Mouse (Mus musculus) thymus, postnatal 4 days (tissue): ENCODE data around the gene Csrnp2.
"Not testable (repeated sequence)": the region's sequence is repeated elsewhere in the genome, so short reads cannot be mapped to it uniquely, and the experiment has no call there.

Source experiments
- DNase-seq: peaks from one replicate; pipeline ENCODE4 v3.0.0; 2021

Gene Csrnp2

DNA sequence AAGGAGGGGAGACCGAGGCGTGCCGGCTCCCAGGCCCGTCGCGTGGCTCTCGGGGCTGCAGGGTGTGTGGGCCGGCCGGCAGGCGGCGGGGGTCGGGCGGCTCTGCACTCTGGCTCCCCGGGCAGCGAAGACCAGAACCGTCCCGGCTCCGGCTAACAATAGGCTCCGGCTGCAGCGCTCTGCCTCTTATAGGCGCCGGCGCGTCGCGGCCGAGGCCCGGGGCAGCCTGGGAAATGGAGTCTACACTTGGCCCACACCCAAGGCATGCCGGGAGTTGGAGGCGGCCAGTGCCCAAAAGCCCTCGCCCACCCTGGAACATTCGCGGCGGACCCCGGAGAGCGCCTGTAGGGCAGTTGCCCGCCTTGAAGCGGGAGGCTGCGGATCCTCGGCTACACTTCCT is at the start of gene Csrnp2:
Csrnp2 (minus strand) TSS at position 387 of the 400 bp plus-strand sequence.
- peak; percentile 93 for DNase-seq

DNA sequence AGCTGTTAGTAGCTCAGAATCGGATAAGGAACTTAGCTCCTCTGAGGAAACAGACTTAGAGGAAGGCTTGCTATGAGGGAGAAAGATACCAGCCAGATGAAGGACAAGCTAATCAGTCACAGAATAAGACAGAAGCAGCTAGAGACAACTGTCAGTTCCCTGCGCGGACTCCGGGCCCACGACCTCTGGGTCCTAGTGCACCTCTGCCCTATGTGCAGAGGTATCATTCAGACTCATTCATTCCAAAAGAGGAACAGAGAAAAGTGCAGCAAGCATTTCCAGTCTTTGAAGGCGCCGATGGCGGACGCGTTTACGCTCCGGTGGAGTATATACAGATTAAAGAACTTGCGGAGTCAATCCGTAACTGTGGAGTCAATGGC is 48.4 kb upstream of the Csrnp2 start:
- DNase-seq = not testable (repeated sequence)

DNA sequence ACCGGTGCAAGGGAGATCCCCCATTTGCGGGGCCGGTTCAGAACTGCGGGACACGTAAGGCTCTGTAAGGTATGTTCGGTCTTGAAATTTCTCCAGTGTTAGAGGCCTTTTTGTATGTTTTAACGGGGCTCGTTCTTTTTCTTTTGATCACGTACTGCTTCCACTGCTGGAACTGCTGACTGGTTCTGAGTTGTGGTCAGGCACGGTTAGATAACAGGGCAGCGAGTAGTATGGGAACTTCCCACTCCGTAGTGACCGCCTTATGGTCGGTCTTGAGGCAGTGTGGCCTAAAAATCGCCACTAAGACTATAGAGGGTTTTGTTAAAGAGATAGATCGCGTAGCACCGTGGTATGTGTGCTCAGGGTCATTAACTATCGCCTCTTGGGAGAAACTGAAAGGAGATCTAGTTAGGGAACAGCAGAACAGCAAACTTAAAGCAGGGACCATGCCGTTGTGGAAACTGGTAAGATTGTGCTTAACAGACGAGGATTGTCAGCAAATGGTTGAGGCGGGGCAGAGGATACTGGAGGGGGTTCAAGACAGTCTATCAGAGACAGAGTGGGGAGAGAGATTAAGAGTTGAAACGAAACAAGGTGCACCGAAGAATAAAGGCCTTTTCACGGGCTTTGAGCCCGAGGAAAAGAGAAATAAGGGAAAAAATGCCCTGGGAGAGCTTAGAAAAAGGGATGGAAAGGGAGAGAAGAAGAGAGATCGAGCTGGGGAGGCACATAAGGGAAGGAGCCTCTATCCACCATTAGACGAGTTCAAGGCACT is 47.8 kb upstream of the Csrnp2 start:
- not testable (repeated sequence) for DNase-seq

DNA sequence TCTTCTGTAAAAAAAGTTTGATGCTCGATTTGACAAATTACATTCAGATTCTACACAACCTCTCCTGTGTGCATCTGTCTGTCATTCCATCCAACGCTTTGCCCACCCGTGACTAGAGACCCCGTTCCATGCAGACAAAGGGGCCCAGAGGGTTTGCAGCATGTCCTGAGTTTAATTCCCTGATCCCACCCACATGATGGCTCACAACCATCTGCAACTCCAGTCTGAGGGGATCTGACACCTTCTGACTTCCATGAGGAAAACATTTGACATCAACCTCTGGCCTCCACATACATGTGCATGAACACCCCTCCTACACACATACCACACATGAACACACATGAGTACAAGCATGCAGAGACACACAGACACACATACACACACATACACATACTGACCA is 46.1 kb upstream of the Csrnp2 start:
- no peak for DNase-seq

DNA sequence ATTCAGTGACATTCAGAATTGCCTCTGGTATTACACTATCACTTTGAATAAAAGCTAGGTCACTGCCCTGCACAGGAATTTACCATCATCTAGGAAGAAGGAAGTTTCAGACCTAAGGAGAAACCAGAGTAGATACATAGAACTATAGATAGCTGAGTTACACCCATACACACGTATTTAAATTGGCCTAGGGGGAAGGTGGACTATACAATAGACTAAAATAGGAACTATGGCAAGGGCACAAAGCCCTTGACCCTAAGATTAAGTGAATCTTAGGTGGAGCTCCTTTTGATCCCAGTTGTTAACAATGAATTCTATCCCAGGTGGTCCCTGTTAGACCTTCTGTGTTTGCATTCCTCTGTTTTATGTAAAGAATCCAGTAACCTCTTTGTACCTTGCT is 45.7 kb upstream of the Csrnp2 start:
- not testable (repeated sequence) for DNase-seq

DNA sequence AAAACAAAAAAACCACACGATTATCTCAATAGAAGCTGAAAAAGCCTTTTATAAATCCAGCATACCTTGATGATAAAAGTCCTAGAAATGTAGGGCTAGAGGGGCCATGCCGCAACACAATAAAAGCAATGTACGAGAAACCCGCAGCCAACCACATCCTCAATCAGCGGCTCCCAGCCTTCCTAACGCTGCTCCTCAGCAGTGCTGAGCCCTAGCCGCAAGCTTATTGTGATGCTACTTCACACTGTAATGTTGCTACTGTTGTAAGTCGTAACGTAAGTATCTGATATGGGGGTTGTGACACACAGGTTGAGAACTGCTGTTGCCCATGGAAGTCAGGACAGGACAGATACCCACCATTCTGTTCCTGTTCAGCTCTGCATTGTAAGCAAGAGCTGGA is 44.1 kb upstream of the Csrnp2 start:
- peak; percentile 16 for DNase-seq

DNA sequence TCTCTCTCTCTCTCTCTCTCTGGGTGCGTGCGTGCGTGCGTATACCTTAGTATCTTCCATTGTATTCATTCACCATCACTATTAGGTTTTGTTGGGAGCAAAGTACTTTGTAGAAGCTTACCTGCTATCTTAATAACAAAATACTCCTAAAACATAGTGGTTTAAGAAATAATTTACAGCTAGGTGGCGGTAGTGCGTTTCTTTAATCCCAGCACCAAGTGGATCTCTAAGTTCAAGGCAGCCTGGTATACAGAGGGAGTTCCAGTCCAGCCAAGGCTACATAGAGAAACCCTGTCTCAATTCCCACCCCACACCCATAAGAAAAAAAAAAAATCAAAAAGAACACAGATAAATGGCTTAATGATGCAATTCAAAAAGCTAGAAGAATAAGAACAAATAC is 42.6 kb upstream of the Csrnp2 start:
- peak; percentile 21 for DNase-seq

DNA sequence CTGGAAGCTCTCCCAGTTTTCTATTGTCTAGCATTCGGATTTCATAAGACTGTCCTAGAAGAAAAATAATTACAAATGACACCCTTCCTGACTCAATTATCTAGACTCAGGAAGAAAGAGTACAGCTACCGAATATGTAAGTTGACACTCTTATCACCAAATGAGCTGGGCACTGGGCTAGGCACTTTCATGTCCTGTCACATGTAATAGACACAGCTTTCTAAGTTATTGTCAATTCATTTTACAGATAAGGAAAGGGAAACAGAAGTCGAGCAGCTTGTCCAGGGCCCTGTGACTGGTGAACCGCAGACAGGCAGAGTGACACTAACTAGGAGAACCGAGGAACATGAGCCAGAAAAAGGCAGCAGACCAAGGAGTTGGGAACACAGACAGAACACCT is 32.6 kb upstream of the Csrnp2 start:
- no peak for DNase-seq

DNA sequence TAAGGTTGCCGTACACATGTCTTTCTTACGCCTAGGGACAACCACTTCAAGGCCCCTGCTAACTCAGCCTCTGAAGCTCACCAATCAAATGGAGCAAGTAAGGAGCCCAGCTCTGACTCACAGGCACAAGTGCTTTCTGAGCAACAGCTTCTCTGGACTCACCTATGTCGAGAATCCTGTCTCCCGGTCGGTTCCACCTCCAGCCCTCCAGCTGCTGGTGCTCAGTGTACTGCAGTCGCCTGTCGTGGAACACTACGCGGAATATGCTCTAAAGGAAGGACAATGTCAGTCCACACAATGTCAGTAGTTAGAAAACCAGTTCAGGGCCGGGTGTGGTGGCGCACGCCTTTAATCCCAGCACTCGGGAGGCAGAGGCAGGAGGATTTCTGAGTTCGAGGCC is 30.1 kb upstream of the Csrnp2 start:
- no peak for DNase-seq

DNA sequence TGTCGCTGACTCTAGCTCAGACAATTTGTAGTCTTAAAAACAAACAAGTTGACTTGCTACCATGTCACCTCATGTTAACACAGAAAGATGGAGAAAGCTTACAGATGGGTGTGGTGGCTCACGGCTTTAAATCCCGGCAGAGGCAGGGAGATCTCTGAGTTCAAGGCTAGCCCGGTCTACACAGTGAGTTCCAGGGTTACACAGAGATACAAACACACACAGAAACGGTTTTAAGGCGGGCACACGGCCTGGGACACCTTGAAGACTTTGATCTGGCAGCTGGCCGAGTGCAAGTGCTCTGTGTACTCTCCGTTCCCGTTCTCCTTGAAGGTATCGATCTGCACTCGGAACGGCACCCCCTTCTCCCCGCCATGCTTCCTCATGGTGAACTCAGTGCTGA is 25.0 kb upstream of the Csrnp2 start:
- DNase-seq = no peak

DNA sequence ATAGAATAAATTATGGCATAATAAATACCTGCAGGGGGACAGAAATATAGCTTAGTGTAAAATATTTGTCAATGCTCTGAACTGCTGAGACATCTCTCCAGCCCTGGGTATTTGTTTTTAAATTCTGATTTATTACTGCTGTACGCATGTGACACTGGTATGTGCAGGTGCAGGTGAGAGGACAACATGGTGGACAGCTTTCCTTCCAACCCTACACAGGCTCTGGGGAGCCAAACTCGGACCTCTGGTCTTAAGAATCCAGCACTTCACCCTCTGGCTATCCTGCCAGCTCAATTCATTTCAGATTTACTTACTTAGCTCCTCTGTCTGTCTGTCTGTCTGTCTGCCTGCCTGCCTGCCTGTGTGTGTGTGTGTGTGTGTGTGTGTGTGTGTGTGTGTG is 19.8 kb upstream of the Csrnp2 start:
- no peak for DNase-seq

DNA sequence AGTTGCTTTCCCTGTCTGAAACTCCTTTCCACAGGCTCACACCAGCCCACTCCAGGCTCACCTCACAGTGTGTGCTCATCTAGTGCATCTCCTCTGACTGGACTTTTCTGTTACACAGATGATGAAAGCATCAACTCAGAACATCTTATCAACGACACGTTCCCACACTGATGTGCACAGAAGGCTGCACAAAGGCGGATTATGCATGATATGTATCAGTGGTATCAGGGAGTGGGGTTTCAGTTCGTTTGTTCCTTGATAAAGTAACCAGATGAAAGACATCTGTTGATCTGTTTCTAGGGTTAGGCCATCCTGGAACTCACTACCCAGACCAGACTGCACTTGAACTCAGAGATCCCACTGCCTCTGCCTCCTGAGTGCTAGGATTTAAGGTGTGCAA is 18.1 kb upstream of the Csrnp2 start:
- no peak for DNase-seq

DNA sequence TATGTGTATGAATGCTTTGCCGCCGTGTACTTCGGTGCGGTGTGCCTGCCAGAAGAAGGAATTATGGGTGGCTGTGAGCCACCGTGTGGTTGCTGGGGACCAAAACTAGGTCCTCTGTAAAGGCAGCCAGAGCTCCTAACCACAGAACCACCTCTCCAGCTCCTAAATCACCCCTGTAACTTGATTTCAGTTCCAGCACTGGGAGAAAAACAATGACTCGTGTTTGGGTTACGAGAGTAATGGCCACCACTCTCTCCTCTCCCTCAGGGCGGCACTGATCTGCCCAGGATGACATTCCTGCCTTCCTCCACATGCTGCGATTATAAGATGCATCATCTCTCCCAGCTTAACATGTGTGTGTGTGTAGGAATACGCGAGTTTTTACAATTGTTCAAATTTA is 14.8 kb upstream of the Csrnp2 start:
- DNase-seq = no peak

DNA sequence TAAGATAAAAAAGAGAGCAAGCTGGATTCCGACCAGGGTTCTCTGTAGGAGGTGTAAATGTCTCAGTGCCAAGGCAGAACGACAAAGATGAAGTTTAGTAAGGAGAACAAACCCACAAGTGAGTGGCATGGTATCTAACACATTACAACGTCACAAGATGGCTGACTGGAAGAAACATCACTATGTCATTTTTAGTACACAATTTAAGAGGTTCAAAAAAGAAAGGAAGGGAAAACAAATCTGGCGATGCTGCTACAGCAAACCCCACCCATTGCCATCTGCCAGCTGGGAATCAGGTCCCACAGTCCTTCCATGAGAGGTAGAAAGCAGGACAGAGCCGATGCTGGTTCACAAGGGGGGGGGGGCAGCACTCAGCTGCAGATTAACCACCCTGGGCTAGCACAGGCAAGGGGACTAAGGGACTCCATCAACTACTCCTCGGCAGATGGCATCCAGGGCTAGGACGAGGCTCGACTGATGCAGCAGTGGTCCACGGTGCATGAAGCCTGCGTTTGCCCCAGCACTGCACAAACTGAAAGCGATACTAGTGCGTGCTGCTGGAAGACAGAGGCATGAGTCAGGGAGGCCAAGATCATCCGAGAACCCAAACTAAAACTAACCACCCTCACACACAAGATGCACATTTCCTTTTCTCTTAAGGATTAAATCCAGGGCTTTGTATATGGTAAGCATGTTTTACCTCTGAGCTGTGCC is 13.3 kb upstream of the Csrnp2 start:
- no peak for DNase-seq

DNA sequence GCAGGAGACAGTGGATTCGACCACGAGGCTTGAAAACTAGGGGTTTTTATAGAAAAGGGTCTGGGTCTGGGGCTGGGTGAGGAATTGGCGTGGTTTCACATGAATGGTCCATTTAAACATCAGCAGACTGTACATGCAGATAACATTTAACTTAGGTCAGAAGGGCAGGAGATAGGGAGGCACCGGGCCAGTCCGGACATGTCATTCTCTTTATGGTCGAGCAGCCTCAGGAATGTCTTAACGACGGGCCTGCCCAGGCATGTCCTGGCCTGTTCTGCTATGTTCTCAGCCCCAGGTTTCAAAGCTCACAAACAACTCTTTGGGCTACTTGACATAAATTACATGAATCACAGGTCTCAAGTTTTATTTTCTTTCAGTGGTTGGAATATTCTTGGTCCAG is 4.2 kb upstream of the Csrnp2 start:
- DNase-seq = not testable (repeated sequence)

DNA sequence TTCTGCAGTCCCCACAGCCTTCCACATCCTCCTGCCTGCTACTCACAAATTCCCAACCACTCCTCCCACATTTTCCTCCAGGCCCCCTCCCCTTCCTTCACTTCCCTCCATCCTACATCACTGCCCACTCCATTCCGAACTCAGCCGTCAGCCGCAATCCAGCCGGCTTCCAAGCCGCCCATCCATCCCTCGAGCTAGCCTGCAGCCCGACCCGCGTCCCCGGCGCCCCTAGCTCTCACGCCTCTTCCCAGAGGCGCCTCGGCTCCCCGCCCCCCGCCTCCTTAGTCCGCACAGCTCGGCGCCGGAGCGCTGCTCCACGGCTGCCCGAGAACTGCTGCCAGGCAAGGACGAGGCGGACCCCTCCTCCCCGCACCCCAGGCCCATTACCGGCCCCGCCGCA is 641 bp downstream of the Csrnp2 start:
- no peak for DNase-seq

DNA sequence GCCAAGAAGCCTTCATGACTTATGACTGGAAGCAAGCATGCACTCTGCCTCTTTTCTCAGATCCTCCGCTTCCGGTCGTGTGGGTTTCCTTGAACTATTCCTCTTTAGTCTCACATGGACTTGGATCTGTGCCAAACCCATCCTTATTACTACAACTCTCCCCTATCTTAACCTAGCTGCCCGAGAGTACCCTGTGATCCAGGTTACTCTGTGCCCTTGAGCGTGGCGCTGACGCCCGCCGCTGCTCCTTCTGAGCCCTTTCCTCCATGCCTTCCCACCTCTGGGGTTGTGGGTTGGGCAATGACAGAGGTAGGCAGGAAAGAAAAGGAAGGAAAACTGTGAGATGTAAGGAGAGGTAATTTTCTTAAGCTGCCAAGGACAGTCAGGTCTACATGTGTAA is 3.3 kb downstream of the Csrnp2 start:
- no peak for DNase-seq

DNA sequence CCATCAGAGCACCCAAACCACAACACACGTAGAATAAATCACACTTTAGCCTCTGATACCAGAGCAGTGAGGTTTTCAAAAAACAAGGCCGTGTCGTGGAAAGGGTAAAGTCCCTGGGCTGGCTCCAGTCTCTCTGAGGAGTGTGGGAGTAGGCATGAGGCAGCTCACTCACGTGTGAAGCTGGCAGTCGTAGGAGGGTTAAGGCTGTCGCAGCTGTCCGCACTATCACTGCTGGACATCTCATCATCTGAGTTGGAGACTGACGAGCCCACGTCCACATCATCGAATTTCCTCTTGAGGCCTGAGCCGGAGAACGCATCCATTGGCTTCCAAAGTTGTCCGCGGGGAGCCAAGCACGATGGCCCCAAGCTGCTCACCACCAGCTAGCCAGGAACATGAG is 6.0 kb downstream of the Csrnp2 start:
- DNase-seq = no peak

DNA sequence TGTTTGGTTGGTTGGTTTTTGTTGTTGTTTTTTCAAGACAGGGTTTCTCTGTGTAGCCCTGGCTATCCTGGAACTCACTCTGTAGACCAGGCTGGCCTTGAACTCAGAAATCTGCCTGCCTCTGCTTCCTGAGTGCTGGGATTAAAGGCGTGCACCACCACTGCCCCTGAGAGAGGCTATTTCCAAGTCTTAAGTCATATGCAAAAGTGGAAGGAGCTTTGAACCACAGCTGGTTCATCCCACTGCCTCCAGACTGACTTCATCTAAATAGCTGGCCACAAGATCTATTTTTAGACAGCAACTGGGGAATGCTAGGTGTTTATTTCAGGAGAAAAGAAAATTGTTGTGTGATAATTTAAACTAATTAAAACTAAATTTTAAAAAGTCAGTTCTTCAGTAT is 7.0 kb downstream of the Csrnp2 start:
- not testable (repeated sequence) for DNase-seq

DNA sequence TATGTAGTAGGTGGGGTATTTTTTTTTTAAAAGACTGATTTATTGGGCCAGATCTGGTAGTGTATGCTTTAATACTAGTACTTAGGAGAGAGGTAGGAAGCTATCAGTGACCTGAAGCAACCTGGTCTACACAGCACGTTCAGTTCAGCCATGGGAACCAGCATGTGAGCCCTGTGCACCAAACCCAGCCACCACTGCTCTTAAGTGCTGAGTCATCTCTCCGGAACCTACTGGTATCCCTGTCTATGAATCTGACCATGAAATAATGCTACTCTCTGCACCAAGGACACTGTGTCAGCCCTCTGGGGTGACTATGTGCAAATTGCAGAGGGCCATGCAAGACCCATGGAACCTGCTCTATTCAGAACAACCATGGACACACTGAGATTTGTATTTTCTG is 8.2 kb downstream of the Csrnp2 start:
- no peak for DNase-seq

DNA sequence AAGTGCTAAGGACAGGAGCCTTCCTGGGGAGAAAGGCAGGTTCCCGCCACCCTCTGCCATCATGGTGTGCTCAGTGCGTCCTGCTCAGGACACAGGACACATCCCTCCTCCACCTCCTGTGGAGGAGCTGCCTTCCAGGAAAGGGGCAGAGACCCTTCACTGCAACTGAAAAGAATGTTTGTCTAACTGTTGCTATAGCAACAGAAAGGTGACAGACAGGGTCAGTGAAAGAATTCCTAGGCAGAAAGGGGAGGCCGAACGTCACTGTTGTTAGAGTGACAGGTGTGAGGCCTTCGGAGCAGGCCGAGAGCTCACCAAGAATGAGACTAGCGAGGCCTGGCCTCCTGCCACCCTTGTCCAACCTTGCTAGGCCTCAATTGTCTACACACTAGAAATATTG is 8.8 kb downstream of the Csrnp2 start:
- DNase-seq = no peak

DNA sequence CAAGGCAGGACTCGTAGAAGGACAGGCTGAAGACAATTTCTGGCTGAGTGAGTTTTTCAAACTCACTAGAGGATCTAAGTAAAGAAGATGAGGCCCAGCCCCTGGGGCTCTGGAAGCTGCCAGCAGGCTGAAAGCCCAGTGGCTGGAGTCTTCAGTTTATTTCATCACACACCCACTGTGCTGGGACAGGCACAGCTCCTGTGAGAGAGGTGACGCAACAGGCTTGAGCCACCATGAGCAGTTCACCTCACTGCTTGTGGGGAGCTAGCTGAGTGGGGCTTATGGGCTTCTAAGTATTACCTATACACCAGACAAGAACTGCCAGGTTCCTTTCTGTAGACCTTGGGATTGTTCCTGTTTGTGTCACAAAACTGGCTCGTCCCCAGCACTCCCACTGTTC is 9.7 kb downstream of the Csrnp2 start:
- DNase-seq = no peak

DNA sequence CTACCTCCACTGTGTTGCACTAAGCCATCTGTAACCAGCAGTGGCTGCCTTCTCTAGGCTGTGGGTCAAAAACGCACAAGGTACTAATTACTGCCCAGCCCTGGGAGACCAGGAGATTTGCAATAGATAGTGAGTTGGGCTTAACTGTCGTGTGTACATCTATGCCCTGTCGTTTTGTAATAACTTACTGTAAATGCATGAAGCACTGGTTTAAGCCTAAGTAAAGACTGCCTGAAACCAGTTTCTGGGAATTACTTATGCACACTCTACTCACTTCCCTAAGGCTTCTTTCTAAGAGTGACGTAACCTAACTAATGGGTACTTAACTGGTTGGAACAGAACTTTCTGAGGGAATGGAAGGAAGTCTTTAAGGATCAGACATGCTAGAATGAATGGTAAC is 16.4 kb downstream of the Csrnp2 start:
- DNase-seq = no peak

DNA sequence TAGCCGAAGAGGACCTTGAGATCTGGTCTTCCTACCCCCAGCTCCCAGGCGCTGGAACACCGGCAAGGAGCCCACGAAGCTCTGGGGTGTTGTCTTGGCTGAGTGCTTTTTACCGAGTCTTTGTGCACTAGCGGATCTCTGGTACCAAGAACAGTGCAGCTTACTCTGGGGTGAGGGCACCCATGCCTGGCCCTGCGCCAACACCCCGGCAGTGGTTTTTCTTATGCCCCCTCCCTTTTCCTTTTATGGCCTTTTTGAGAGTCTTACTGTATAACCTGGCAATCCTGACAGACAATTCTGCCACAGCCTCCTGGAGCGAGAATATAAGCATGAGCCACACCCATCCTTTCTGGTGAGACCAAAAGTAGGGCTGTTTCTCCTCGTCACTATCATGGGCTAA is 16.9 kb downstream of the Csrnp2 start:
- no peak for DNase-seq
